Mouse (Mus musculus) hindbrain, embryonic 16.5 days (tissue): ENCODE data around the gene Srgap1. TPM values are rescaled to one million over a fixed set of nuclear protein-coding genes. Genes with fewer than 3 reads are reported as not detected.
A peak's percentile ranks its signal among the peaks of the same experiment; 100 is the strongest.

ENCODE experiments used
- ATAC-seq: fragments of 200-750 bp; cut with Nextera tagmentation; 2 replicates; pipeline ENCODE4 v1.8.0; 2017; ENCODE audit warnings: moderate TSS enrichment, moderate library complexity
- H3K27ac ChIP-seq: fragments of 300-500 bp; sonication (generic); 2 replicates; pipeline ENCODE4 v1.5.1; 2014; ENCODE audit warnings: low read depth, mild to moderate bottlenecking, control low read depth, low read length, moderate library complexity
- H3K27me3 ChIP-seq: fragments of 300-500 bp; sonication (generic); replicated peaks from 2 replicates; pipeline ENCODE4 v1.6.1; 2014; ENCODE audit warnings: low read length; ENCODE audit not compliant: control insufficient read depth, insufficient read depth
- H3K36me3 ChIP-seq: fragments of 300-500 bp; sonication (generic); 2 replicates; pipeline ENCODE4 v1.6.1; 2014; ENCODE audit warnings: mild to moderate bottlenecking, low read length, moderate library complexity, mixed read lengths; ENCODE audit not compliant: control insufficient read depth, insufficient read depth
- H3K4me1 ChIP-seq: fragments of 300-500 bp; sonication (generic); 2 replicates; pipeline ENCODE4 v1.6.1; 2014; ENCODE audit warnings: low read depth, low read length; ENCODE audit not compliant: control insufficient read depth, insufficient read depth
- H3K4me2 ChIP-seq: fragments of 300-500 bp; sonication (generic); 2 replicates; pipeline ENCODE4 v1.6.1; 2014; ENCODE audit warnings: mild to moderate bottlenecking, low read length, control low read depth, moderate library complexity
- H3K4me3 ChIP-seq: fragments of 300-500 bp; sonication (generic); 2 replicates; pipeline ENCODE4 v1.5.1; 2014; ENCODE audit warnings: mild to moderate bottlenecking, low read length, control low read depth, moderate library complexity
- H3K9ac ChIP-seq: fragments of 300-500 bp; sonication (generic); 2 replicates; pipeline ENCODE4 v1.6.1; 2014; ENCODE audit warnings: low read depth, mild to moderate bottlenecking, control low read depth, low read length, moderate library complexity
- H3K9me3 ChIP-seq: fragments of 300-500 bp; sonication (generic); 2 replicates; pipeline ENCODE4 v1.6.1; 2014; ENCODE audit warnings: mild to moderate bottlenecking, low read length, moderate library complexity; ENCODE audit not compliant: control insufficient read depth
- WGBS: fragments of 180-500 bp; shearing (Covaris S2); extraction: QIAGEN DNeasy Blood & Tissue Kit; methylation state at CpG from one replicate; pipeline ENCODE4 v1.1.7; 2014; 5-methylcytosine and 5-hydroxymethylcytosine counted together
- polyA plus RNA-seq: library from polyadenylated mRNA; unstranded; fragments of >200 nt; fragmentation: Nextera tagmentation; extraction: Ambion mirVana; gene quantifications from 2 replicates; pipeline ENCODE4 v1.2.1, GENCODE M21; 2015

Srgap1 gene
- polyA plus RNA-seq, 1 experiment from 2014 or later: 29.2 TPM

DNA sequence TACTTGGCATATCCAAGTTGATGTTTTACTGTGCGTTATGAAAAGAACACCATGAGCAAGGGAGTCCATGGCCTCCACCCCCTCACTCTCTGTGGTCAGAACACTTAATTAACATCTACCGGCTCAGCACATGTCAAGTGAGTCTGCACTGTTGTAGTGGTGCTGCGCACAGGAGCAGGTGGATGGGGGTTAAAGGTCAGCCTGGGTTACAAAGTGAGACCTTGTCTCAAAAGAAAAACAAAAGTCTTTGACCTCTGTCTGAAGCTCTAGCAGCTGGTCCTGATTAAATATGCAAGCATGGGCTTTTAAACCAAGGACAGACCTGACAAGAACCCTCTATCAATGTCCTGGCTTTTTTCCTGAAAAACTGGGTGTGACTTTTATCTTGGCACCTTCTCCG is 304.8 kb downstream of the Srgap1 start:
- Histone ChIP-seq H3K9me3 (no peaks in the 10 kb centered on the region), H3K9ac (no peak overlapping the region), H3K27ac (no peak overlapping the region), H3K4me1 (peaks cover 8% of the 10 kb centered on the region), H3K4me3 (no peak overlapping the region), H3K4me2 (no peak overlapping the region), H3K36me3 (peaks cover 13% of the 10 kb centered on the region), H3K27me3 (no peaks in the 10 kb centered on the region)
- ATAC-seq: no peak
- WGBS: 36% methylated on average over 4 of the region's 4 CpGs

DNA sequence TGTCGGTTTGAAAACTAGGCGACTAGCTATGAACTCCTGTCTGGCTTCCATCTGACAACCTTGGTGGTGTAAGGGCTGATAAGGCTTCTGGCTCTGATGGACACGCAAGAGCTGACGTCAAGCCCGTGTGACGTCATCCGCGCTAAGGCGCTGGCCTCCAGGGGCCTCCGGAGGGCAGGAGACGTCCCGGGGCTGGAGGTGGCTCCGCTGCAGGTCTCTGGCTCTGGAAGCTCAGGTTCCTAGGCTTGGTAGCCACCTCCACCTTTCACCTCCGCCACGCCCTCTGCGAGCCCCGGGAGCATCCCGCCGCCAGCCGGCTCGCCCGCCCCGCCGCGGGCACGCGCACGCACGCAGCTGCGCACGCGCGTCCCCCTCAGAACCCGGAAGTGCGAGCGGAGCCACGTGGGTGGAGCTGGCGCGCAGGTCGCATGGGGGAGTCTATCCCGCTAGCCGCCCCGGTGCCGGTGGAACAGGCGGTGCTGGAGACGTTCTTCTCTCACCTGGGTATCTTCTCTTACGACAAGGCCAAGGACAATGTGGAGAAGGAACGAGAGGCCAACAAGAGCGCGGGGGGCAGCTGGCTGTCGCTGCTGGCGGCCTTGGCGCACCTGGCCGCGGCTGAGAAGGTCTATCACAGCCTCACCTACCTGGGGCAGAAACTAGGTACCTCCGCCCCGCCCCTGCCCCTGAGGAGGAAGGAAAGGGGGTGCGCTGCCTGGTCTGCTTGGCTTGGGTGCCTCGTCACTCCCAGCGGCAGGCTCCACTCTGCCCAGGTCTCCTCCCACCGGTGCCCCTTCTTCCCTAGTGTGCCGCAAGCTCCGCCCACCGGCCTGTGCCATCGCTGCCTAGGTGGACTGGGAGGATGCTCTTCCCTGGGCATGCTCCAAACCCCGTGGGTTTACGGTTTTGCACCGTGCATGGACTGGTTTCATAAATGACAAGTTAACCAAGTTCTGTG is 307.3 kb downstream of the Srgap1 start, which contains the start of gene BC048403:
TSS of gene BC048403 (plus strand) at position 390 of the 958 bp plus-strand sequence.
- Histone ChIP-seq H3K9ac (peak within 1 kb of the TSS; percentile 85), H3K9me3 (no peaks in the 10 kb centered on the region), H3K27ac (peak within 1 kb of the TSS; percentile 81), H3K4me2 (peak within 1 kb of the TSS; percentile 87), H3K36me3 (no peaks in the 10 kb centered on the region), H3K4me3 (peak within 1 kb of the TSS; percentile 55), H3K4me1 (peaks cover 8% of the 10 kb centered on the region), H3K27me3 (no peaks in the 10 kb centered on the region)
- peak; percentile 92 for ATAC-seq
- WGBS: under 1% methylated on average over 38 of the region's 68 CpGs

GRCm38 (mm10) chr10:121737256-121737655 is 309.9 kb downstream of the Srgap1 start:
- Histone ChIP-seq H3K27me3 (no peaks in the 10 kb centered on the region), H3K4me2 (no peak overlapping the region), H3K4me3 (no peak overlapping the region), H3K36me3 (no peaks in the 10 kb centered on the region), H3K27ac (no peak overlapping the region), H3K9me3 (no peaks in the 10 kb centered on the region), H3K9ac (no peak overlapping the region), H3K4me1 (peaks cover 8% of the 10 kb centered on the region)
- ATAC-seq: no peak
- WGBS: 89% methylated on average over 3 of the region's 3 CpGs

DNA sequence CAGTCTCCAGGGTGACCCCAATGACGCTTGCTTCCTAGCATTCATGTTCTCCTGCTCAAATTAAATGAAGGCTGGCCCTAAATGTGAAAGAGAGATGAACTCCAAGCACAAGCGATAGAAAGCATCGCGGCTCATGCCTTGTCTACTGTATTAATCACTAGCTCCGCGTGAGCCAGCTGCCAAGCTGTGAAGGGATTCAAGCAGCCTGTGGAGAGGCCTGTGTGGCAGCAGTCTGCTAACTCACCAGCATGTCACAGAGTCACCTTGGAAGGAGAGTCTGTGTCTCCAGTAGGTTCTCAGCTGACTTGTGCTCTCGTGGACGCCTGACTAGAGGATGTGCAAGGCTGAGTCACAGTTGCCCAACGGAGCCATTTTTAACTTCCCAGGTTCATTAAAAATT is 314.6 kb downstream of the Srgap1 start:
- Histone ChIP-seq H3K9me3 (no peaks in the 10 kb centered on the region), H3K4me2 (no peak overlapping the region), H3K36me3 (no peaks in the 10 kb centered on the region), H3K4me1 (no peaks in the 10 kb centered on the region), H3K4me3 (no peak overlapping the region), H3K27ac (no peak overlapping the region), H3K9ac (no peak overlapping the region), H3K27me3 (no peaks in the 10 kb centered on the region)
- ATAC-seq: no peak
- 63% methylated on average over 9 of the region's 9 CpGs for WGBS

DNA sequence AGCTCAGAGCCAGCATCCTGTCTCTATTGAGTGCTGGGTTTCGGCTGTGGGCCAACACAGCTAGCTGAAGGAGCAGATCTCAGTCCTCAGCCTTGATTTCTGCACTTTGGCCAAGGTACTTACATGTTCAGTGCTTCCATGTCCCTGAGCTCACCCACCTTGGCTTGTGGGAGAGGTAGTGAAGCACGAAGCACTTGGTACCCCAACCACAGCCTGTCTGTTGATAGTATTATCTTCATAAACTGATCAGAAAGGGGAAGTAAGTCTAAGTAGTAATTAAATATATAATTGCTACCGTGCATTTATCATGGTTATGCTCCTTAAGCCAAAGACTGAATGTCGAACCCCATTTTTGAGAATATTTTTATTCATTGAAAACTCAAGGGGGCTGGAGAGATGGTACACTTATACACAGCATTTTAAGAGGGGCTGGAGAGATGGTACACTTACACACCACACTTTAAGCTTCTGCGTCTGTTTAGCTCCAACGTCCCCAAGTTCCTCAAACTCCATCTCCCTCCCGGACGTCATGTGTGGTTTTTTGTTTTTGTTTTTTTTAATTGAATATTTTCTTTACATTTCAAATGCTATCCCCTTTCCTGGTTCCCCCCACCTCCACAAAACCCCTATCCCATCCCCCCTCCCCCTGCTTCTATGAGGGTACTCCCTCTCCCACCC is 315.9 kb downstream of the Srgap1 start:
- no peak for ATAC-seq
- Histone ChIP-seq H3K36me3 (no peaks in the 10 kb centered on the region), H3K9ac (no peak overlapping the region), H3K4me3 (no peak overlapping the region), H3K27ac (no peak overlapping the region), H3K9me3 (no peaks in the 10 kb centered on the region), H3K4me1 (no peaks in the 10 kb centered on the region), H3K4me2 (no peak overlapping the region), H3K27me3 (no peaks in the 10 kb centered on the region)
- WGBS: 95% methylated on average over 8 of the region's 8 CpGs

Other genes starting within 250 kb of the Srgap1 start
- 45.2 and 45.6 TPM in 2 replicates for gene Rxylt1, start 50.1 kb upstream of the Srgap1 start, polyA plus RNA-seq